Mouse (Mus musculus): Measurements from ENCODE around the gene Recql.

GRCm38 (mm10) chr6:142429072-142429471 is 42.2 kb upstream of the Recql start:
- TF ChIP-seq CTCF (IDR thresholded peaks at IDR 0.05; ENCODE audit: control insufficient read depth, insufficient read depth, insufficient read length) = no peak
- no peak for TF ChIP-seq CEBPB (IDR thresholded peaks at IDR 0.05; ENCODE audit: low read depth)
